Mouse (Mus musculus): ENCODE measurements around the gene Hlx. TPM values are rescaled to one million over a fixed set of nuclear protein-coding genes. Genes with fewer than 3 reads are reported as not detected.

The Hlx gene
- total RNA-seq, 2 experiments from 2014 or later: 6.8 to 6.9 TPM

- DNase-seq: peak; percentile 49 to 58
Observed at GRCm38 (mm10) chr1:184733300-184734066, 1.1 kb upstream of the Hlx start.

DNA sequence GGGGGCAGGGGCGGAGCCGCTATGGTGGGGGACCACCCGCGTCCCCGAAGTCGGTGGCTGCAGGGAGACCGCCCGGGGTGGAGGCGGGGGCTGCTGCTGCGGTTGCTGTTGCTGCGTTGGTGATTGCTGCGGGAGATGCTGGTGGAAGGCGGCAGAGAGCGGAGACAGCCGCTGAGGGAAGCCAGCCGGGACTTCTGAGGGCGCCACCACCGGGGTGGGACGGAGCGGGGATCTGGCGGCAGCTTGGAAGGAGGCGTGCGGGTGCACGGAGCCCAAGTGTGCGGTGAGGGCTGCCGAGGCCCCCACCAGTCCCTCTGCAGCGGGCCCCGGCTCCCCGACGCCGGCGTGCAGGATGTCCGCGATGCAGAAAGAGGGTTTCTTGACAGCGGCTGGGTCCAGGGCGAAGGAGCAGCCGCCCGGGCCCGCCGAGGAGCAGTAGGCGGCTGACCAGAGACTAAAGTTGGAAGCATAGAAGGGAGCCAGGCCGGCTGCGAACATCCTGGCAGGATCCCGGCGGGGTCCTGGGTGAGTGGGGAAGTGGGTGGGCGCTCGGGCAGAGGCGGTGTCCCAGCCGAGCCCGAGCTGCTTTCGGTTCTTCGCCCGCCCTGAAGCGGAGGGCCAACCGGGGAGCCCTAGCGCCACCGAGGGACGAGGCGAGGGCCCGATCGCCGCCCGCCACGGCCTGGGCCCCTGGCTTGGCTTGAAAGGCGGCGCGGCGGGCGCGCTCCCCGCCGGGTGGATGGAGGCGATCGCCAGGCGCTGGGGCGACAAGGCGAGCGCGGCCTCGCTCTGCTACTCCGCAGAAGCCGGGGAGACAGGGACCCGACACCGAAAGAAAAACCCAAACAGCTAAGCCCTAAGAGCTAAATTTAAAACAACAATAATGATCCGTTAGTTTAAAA lies 524 bp downstream of the Hlx start:
- peak; percentile 76 to 78 for DNase-seq

DNA sequence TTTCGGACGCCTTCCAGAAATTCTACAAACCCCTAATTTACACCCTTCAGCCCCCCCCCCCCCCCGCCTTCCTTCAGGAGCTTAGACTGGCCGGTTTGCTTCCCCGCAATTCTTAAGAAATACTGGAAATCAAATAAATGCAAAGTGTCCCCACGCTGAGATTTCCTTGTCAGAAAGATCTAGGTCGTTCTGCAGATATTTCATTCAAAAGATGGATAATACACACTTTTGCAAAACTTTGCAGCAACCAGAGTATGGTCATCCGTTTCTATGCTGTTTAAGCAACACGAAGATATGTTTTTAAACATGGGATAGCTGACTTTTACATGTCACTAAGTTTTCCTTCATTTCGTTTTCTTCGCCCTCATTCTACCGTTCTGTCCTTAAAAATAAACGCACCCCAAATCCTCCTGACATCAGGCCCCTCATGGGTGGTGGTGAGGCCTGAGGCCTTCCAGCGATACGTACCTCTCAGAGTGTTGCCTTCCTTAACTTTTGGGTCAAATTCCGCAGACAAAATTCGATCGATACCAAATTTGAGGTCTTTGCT lies 1.3 kb downstream of the Hlx start:
- no peak for DNase-seq

GRCm38 (mm10) chr1:184730453-184731013 lies 1.9 kb downstream of the Hlx start:
- peak in 1 of 2 experiments; percentile 44 for DNase-seq

- peak; percentile 56 to 63 for DNase-seq
Observed at GRCm38 (mm10) chr1:184729357-184730140, 2.9 kb downstream of the Hlx start.

GRCm38 (mm10) chr1:184728561-184729115 lies 3.8 kb downstream of the Hlx start:
- peak; percentile 35 to 53 for DNase-seq

DNA sequence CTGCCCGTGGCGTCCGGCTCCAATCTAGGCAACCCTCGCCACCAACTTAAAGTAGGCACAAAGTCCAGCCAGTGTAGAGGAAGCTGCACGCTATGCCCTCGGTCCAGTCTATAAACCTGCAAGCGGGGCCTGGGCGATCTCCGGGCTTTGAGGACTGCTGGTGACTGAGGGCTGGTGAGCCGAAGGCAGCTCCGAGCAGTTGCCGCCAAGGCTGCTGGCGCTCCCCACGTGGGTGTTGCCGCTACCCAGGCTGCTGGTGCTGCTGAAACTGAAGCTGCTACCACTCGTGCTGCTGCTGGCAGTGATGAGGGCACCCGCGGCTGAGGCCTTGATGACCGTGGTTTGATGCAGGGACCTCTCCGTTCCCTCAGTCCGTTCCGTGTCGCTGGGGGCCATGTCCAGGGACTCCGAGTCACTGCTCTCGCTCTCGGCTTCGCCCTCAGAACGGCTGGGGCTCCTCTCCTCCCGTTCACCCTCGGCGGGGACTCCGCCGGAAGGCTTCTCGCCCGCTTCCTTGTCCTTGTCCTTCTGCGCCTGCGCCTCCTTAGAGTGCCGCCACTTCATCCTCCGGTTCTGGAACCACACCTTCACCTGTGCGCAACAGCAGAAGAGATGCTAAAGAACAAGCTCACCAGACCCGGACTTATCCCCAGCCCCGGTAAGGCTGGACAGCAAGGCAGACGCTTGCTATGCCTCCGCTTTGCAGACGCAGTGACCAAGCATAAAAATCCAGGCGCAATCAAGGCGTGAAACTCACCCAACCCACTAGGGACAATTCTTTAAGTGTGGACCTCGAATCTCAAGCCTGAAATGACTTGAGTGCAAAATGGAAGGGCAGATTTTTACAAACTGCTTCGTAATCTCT lies 4.8 kb downstream of the Hlx start:
- DNase-seq: peak in 1 of 2 experiments; percentile 27

DNA sequence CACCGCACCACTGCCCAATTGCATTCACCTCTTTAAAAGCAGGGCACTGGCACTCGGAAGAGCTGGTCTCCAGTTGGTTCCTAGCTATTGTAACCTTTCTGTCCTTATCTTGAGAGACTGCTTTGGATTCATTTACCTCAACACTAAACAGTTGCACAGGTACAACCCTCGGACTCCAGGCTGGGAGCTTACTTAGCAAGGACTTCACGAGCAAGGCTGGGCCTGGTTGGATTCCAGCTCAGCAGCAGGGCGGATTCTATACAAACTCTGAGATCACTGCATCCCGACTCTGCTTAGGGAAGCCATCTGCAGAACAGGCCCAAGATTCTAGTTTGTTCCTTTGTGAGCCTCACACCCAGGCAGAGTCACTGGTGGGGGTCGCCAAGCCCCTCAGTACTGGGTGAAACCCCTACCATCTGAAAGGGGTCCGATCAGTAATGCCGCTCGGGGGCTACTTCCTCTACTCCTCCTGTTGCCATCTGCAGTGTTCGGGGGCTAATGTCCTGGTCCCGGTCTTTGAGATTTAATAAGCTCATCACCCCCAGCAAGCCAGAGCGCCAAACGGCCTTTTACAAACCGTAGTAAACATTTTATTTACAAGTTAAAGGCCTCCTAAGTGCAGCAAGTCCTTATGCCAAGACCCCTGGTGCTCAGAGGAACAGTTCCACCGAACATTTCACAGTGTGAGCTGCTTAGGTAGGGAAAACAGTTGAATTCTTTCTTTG lies 5.7 kb downstream of the Hlx start:
- DNase-seq: no peak

DNA sequence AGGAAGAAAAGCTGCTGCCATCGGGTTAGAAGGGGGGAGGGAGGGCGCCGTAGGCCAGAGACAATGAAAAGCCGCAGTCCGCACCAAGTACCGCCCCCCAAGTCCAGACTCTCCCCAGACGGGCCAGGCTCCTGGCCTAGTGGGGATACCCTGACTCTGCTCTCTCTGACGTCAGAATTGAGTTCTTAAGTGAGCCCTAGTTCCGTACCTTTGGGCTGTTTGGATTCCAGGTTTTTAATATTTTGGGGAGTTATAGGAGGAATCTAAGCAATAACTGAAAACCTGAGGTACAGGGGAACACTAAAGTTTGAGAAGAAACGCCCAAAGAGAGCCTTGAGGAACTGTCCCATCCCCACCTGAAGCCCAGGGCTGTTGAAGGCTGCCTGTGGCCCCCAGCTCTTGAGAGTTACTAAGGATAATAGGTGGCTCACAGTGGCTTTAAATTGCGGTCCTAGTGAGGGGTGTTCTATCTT lies 7.1 kb downstream of the Hlx start:
- DNase-seq: no peak

DNA sequence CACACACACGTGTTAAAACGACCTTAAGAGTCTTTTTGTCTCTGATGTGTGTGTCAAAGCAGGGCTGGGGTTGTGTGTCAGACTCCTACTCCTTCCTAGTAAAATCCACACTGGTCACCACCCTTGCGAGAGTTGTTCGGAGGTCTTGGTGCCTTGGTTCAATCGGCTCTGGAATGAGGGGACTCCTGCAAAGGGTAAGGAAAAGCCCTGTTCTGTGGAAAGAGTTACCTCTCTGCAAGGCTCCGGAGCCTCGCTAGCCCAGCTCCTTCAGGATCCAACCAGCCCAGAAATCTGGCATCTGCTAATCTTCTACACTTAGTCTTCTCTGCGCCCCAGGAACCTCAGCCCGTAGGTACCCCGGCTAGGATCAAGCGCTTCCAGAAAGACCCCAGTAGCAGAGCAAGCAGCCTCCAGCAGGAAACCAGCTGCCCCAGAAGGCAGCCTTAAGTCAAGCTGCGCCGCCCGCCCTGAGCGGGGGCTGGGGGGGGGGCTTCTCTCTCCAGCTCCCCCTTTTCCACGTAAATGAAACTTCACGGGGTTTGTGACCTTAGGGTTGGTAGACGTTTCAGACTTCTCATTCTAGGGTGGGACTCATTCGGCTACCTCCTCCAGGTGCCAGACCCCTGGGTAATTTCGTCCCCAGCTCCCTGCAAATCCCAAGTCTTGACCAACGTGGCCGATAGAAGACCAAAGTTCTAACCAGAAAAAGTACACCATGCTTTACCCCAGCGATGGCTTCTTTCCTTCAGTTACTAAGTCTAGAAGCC lies 7.7 kb downstream of the Hlx start:
- no peak for DNase-seq

DNA sequence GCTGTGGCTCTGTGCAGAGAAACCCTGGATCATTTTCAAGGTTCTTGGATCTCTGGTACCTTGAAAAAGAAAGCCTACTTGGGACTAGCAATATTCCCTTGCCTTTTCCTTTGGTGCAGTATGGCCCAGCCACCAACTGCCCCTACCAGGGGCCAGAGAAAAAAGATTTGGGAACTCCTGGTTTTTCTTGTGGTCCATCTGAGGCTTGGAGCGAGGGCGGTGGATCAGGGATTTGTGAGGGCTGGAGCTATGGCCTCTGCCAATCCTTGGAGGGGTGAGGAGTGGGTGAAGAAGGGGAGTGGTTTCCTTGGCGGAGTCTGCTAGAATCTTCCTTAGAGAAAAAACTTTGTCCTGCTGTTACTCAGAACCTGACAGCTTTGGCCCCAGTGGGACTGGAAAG lies 8.5 kb downstream of the Hlx start:
- no peak for DNase-seq

- no peak for DNase-seq
Observed at GRCm38 (mm10) chr1:184721121-184721520, 11.3 kb downstream of the Hlx start.

DNA sequence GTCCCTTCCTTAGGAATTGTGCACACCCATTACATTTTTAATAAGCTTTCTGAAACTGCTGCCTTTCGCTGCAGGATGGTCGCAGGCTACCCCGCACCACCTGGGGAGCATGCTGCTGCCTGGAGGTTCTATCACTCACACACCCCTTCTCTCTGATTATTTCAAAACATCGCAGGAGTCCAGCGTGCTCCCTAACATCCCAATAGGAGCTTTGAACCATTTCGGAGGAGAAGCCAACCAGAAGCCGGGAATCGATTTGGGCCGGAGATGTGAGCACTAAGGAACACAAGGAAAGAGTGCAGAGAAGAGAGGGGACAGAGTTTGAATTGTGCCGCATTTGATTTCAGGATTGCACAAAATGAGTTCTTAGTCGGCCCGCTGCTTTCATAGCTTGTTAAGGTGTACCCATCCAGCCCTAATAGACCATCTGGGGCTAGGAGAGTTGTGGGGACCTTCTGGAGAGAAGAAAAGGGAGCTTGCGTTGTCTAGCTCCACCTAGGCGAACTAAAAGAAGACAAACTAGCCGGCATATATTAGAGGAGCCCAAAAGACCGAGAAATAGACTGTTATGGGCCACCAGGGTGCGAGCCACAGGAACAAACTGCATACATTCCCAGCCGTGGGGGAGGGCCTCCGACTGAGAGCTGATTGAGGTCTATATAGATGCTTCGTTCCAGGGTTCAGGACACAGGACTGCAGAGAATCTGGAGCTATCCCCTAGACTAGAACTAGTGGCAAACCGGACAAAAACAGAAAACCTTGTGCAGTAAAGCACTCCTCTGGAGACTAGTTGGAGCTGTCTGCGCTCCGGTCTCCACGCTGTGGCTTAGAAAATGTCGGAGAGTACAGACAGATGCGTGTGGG lies 12.0 kb downstream of the Hlx start:
- DNase-seq: no peak

- DNase-seq: peak in 1 of 2 experiments; percentile 32
Observed at GRCm38 (mm10) chr1:184718261-184719120, 13.9 kb downstream of the Hlx start.

GRCm38 (mm10) chr1:184717691-184718200 lies 14.7 kb downstream of the Hlx start:
- peak in 1 of 2 experiments; percentile 17 for DNase-seq

DNA sequence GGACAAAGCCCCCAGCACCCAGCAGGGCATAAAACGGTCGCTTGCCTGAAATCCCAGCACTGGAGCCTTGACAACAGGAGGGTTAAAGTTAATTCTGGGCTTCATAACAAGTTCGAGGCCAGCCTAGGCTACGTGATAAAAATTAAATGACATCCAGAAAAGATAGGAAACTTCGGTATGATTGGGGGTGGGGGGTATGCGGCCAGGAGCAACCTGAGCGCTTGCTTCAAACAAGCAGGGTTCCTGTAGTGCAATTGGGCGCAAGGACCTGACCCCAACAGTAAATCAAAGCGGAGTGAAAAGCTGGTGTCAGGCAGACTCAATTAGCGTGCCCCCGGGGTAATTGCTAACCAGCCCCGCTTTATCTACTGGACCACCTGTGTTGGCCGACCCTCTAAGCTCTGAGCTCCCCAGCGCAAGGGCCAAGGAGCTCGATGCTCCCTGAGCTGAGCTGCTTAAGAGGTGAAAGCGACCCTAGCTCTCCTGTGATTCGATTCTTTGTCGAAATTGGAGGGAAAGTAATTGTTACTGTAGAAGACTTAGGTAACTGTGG lies 15.3 kb downstream of the Hlx start:
- DNase-seq: no peak

Measured in heart, adult 18-20 months (tissue).